Mouse (Mus musculus): ENCODE measurements around the gene Hp1bp3. TPM values are rescaled to one million over a fixed set of nuclear protein-coding genes. Genes with fewer than 3 reads are reported as not detected.

The Hp1bp3 gene
- 210 TPM for polyA plus RNA-seq (2017; shearing (Covaris generic))

DNA sequence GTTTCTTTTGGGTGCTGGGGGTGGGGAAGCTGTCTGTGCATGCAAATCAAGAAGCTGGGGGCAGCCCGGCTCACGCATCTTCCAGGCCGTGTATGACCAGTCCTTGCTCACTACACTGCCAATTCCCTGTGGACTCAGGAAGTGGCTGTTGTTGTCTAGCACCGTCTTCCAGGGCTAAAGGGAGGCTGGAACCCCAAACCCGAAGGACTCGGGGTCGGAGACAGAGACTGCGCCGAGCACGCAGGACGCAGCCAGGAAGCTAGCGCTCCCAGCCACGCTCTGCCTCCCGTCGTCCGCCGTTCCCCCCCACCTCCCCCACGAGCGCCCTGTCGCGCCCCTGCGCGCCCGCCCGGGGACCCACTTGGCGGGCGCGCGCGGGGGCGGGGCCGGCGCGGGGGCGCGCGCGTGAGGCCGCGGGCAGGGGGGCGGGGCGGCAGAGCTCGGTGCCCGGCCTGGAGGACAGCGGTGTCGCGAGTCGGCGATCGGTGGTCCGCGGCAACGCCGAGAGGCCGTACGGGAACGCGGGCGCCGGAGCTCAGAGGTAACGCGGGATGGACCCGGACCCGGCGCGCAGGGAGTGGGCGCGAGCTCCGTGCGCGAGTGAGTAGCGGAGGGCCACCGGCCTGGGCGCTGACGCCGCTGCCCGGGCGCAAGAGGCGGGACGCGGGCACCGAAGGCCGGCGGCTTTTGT, at the start of gene Hp1bp3:
TSS of gene Hp1bp3 (plus strand) at position 97 of the 691 bp plus-strand sequence.

DNA sequence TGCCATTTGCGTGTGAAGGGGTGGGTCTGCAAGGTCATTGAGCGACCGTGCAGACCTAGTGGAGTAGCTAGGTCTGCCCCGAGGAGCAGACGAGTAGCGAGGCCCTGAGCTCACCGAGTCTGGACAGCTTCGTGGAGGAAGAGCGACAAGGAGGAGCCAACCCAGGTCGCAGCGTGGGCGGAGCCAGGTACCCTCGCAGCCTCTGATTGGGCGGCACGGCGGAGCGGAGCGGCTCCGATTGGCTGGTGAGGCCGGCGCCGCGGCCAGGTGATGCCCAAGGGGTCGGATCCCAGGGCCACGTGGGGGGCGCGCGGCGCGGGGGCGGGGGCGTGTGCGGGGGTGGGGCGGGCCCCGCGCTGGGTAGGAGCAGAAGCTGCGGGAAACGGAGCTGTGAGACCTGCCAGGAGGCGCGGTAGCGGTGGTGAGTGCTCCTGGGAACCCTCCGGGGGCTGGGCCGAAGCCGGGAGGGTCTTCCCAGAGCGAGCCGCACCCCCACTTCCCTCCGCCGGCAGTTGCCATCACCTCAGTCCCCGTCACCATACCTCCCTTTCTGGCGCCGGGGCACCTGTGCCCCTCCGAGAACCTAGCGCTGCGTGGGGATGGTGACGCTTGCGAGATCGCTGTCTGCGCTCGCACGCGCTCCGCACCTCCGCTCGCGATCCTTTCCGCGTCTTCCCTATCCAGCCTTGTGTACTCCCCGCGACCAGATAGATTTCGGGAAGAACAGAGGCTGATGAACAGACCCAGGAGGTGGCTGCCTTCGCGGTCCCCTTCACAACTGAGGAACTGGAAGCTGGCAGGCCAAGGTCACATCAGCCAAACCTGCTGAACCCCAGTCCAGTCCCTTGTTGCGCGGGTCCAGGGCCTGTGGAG, 34.2 kb downstream of the Hp1bp3 start, which contains the start of the genes Sh2d5 and Kif17:
TSS of gene Sh2d5 (plus strand) at position 316 of the 873 bp plus-strand sequence.
TSS of gene Kif17 (plus strand) at position 348 of the 873 bp plus-strand sequence.

Other genes with a start within 250 kb of the Hp1bp3 start
- 73.6 TPM for gene Eif4g3, start 223.3 kb upstream of the Hp1bp3 start, polyA plus RNA-seq (2017; shearing (Covaris generic))
- 0.12 TPM for gene Sh2d5, start 34.1 kb downstream of the Hp1bp3 start, polyA plus RNA-seq (2017; shearing (Covaris generic))
- gene Kif17, start 34.1 kb downstream of the Hp1bp3 start, polyA plus RNA-seq (2017; shearing (Covaris generic)) = not detected
- 113 TPM for gene Ddost, start 88.4 kb downstream of the Hp1bp3 start, polyA plus RNA-seq (2017; shearing (Covaris generic))
- gene Pink1, start 110.0 kb downstream of the Hp1bp3 start, polyA plus RNA-seq (2017; shearing (Covaris generic)) = 191 TPM
- not detected for gene Cda, start 151.7 kb downstream of the Hp1bp3 start, polyA plus RNA-seq (2017; shearing (Covaris generic))
- not detected for gene Fam43b, start 180.2 kb downstream of the Hp1bp3 start, polyA plus RNA-seq (2017; shearing (Covaris generic))
- gene Mul1, start 218.4 kb downstream of the Hp1bp3 start, polyA plus RNA-seq (2017; shearing (Covaris generic)) = 12.2 TPM
- 0.30 TPM for gene Camk2n1, start 238.0 kb downstream of the Hp1bp3 start, polyA plus RNA-seq (2017; shearing (Covaris generic))